Mouse (Mus musculus) heart, postnatal 14 days (tissue): ENCODE results near the gene Lrrn3. TPM values are rescaled to one million over a fixed set of nuclear protein-coding genes. Genes with fewer than 3 reads are reported as not detected.
A peak's percentile ranks its signal among the peaks of the same experiment; 100 is the strongest.

ENCODE experiments used
- DNase-seq, 2 experiments: peaks; one replicate each; pipeline ENCODE4 v3.0.0; 2021 to 2022
- intact Hi-C: fragments of 180-260 bp; cut with DNase I; formaldehyde crosslinking; loops from one replicate; pipeline ENCODE4 v1.15.1; 2025
- long read RNA-seq, 2 experiments: library from polyadenylated mRNA; stranded (forward); transcript quantifications; one replicate each; pipeline ENCODE4 v2.0.0; 2021
- total RNA-seq, 2 experiments: library from RNA; stranded (reverse); gene quantifications; 2 replicates each; pipeline ENCODE4 v1.2.3; 2021

The Lrrn3 gene
- under 1 TPM; 0.07 to 0.14 TPM for total RNA-seq
- long read RNA-seq, experiment 1: 0 reads
- long read RNA-seq, experiment 2: 0 reads

- DNase-seq: no peak
- intact Hi-C loops: loop anchor here (2.0 to 5.0 kb wide), 2 partner anchors 374 to 650 kb away; no protein-coding TSS in a partner anchor
These were observed at the start of gene Lrrn3 for GRCm38 (mm10) chr12:41486331-41486730. Lrrn3 (minus strand) TSS chr12:41486431.

- intact Hi-C loops: no loop called here
- no peak for DNase-seq
These were observed 42.2 kb upstream of the Lrrn3 start for GRCm38 (mm10) chr12:41528410-41528809.

GRCm38 (mm10) chr12:41526688-41527087 is 40.5 kb upstream of the Lrrn3 start:
- DNase-seq: no peak
- intact Hi-C loops: no loop called here

- no peak for DNase-seq
- intact Hi-C loops: no loop called here
These were observed 35.4 kb upstream of the Lrrn3 start for GRCm38 (mm10) chr12:41521671-41522070.

- DNase-seq: no peak
- intact Hi-C loops: no loop called here
These were observed 34.1 kb upstream of the Lrrn3 start for GRCm38 (mm10) chr12:41520326-41520725.

GRCm38 (mm10) chr12:41518897-41519296 is 32.7 kb upstream of the Lrrn3 start:
- intact Hi-C loops: no loop called here
- DNase-seq: no peak

- intact Hi-C loops: no loop called here
- no peak for DNase-seq
These were observed 24.4 kb upstream of the Lrrn3 start for GRCm38 (mm10) chr12:41510588-41510987.

- DNase-seq: no peak
- intact Hi-C loops: no loop called here
These were observed 22.4 kb upstream of the Lrrn3 start for GRCm38 (mm10) chr12:41508610-41509009.

GRCm38 (mm10) chr12:41500049-41500820 is 14.0 kb upstream of the Lrrn3 start:
- intact Hi-C loops: no loop called here
- DNase-seq: no peak

- DNase-seq: no peak
- intact Hi-C loops: no loop called here
These were observed 8.4 kb upstream of the Lrrn3 start for GRCm38 (mm10) chr12:41494620-41495019.

GRCm38 (mm10) chr12:41487005-41487404 is 774 bp upstream of the Lrrn3 start:
- intact Hi-C loops: loop anchor here (2.0 to 5.0 kb wide), 2 partner anchors 375 to 650 kb away; no protein-coding TSS in a partner anchor

GRCm38 (mm10) chr12:41485512-41486215 is 567 bp downstream of the Lrrn3 start:
- intact Hi-C loops: loop anchor here (2.0 to 5.0 kb wide), 2 partner anchors 373 to 649 kb away; no protein-coding TSS in a partner anchor

More at GRCm38 (mm10) chr12:41487005-41487404, 774 bp upstream of the Lrrn3 start:
- DNase-seq: peak in 1 of 2 experiments; percentile 10

GRCm38 (mm10) chr12:41484689-41485511 is 1.3 kb downstream of the Lrrn3 start:
- intact Hi-C loops: loop anchor here (5.0 kb wide), 1 partner anchor 373 kb away; no protein-coding TSS in a partner anchor
- DNase-seq: no peak

More at GRCm38 (mm10) chr12:41485512-41486215, 567 bp downstream of the Lrrn3 start:
- DNase-seq: peak; percentile 20 to 42

- intact Hi-C loops: no loop called here
- DNase-seq: no peak
These were observed 2.4 kb downstream of the Lrrn3 start for GRCm38 (mm10) chr12:41483593-41484451.

GRCm38 (mm10) chr12:41483091-41483592 is 3.1 kb downstream of the Lrrn3 start:
- no peak for DNase-seq
- intact Hi-C loops: no loop called here

- intact Hi-C loops: no loop called here
- DNase-seq: no peak
These were observed 4.7 kb downstream of the Lrrn3 start for GRCm38 (mm10) chr12:41481486-41481885.

GRCm38 (mm10) chr12:41469096-41469801 is 17.0 kb downstream of the Lrrn3 start:
- intact Hi-C loops: no loop called here
- DNase-seq: no peak

- intact Hi-C loops: no loop called here
- no peak for DNase-seq
These were observed 17.7 kb downstream of the Lrrn3 start for GRCm38 (mm10) chr12:41468374-41468991.
